Comparison of ENCODE assay signal across 8 mouse cellular contexts in genomic region chr10:80570871-80571836, GRCm38 (mm10). TPM values are rescaled to one million over a fixed set of nuclear protein-coding genes. Genes with fewer than 3 reads are reported as not detected.
DNase-seq lines count a peak whose midpoint lies in the region; ATAC-seq and TF ChIP-seq lines count a peak whose summit lies in the region.

No protein-coding gene starts in this region.

- H3K27me3 ChIP-seq in heart, embryonic 11.5 days (ENCODE audit: control insufficient read depth, insufficient read depth, low read length), result no peaks in the 10 kb centered on the region
- no peaks in the 10 kb centered on the region for H3K27me3 ChIP-seq in limb, embryonic 15.5 days
- no peaks in the 10 kb centered on the region for H3K27me3 ChIP-seq in midbrain, postnatal 0 days (ENCODE audit: insufficient read depth, low read length)

- in situ Hi-C loops in ES-E14 (cut with MboI; ENCODE audit: low sequenced_read_pairs in 2 of 2, unreplicated experiment in 2 of 2), result no loop called here

- ATAC-seq in heart, embryonic 11.5 days (replicated peaks; ENCODE audit: insufficient number of reproducible peaks, low FRiP score, low TSS enrichment), result 0 out of 2 replicates have a peak, but pooled peaks have one; percentile 12
- peak; percentile 33 for ATAC-seq in erythroid progenitor cell, adult 5-6 weeks (replicated peaks; ENCODE audit: low FRiP score, poor library complexity, severe bottlenecking)
- ATAC-seq in limb, embryonic 15.5 days (ENCODE audit: insufficient number of reproducible peaks, low FRiP score, low TSS enrichment, low read depth), result peak; percentile 12; the same call in 1 of the 2 replicates
- ATAC-seq in midbrain, postnatal 0 days (ENCODE audit: low FRiP score), result peak; percentile 35; the same call in 1 of the 2 replicates

- peak overlapping the region; percentile 67 for H3K9ac ChIP-seq in heart, embryonic 11.5 days (ENCODE audit: low read depth, low read length)
- H3K9ac ChIP-seq in ES-E14 (ENCODE audit: insufficient read depth, low read depth, low read length, poor library complexity, severe bottlenecking), result peak overlapping the region; percentile 56
- peak overlapping the region; percentile 21 for H3K9ac ChIP-seq in limb, embryonic 15.5 days
- 0 out of 2 replicates have a peak overlapping the region, but pooled peaks have one; percentile 19 for H3K9ac ChIP-seq in midbrain, postnatal 0 days (replicated peaks; ENCODE audit: low read length, poor library complexity, severe bottlenecking)

- WGBS in heart, embryonic 11.5 days (ENCODE audit: insufficient replicate concordance), result 24% methylated on average over 30 of the region's 30 CpGs
- WGBS in limb, embryonic 15.5 days, result 20% methylated on average over 30 of the region's 30 CpGs
- 18% methylated on average over 30 of the region's 30 CpGs for WGBS in midbrain, postnatal 0 days

- TF ChIP-seq CTCF in midbrain, postnatal 0 days (IDR thresholded peaks at IDR 0.05), result no peak

- DNase-seq in heart, adult 18-20 months, result no peak
- no peak for DNase-seq in ES-E14 (ENCODE audit: low read depth, low spot score)
- DNase-seq in midbrain, postnatal 0 days (ENCODE audit: low spot score), result peak; percentile 62
- DNase-seq in adrenal gland, adult 2 months, result no peak
- no peak for DNase-seq in frontal cortex, postnatal 14 days (ENCODE audit: low spot score in 2 of 2)

- H3K4me1 ChIP-seq in heart, embryonic 11.5 days (ENCODE audit: control insufficient read depth, insufficient read depth, low read length), result peaks cover 53% of the 10 kb centered on the region
- H3K4me1 ChIP-seq in ES-E14 (ENCODE audit: control insufficient read depth in 2 of 2, insufficient read depth in 2 of 2, low read length in 2 of 2, poor library complexity in 1 of 2), result peaks cover 12 to 61% of the 10 kb centered on the region in 2 experiments
- H3K4me1 ChIP-seq in limb, embryonic 15.5 days, result peaks cover 73% of the 10 kb centered on the region
- H3K4me1 ChIP-seq in midbrain, postnatal 0 days (ENCODE audit: insufficient read depth, low read length), result peaks cover 18% of the 10 kb centered on the region

- no peaks in the 10 kb centered on the region for H3K9me3 ChIP-seq in heart, embryonic 11.5 days (replicated peaks; ENCODE audit: control insufficient read depth, low read length)
- no peaks in the 10 kb centered on the region for H3K9me3 ChIP-seq in ES-E14 (ENCODE audit: control insufficient read depth, insufficient read depth, low read depth, low read length)
- H3K9me3 ChIP-seq in limb, embryonic 15.5 days, result no peaks in the 10 kb centered on the region
- H3K9me3 ChIP-seq in midbrain, postnatal 0 days (ENCODE audit: low read length), result no peaks in the 10 kb centered on the region

- H3K4me3 ChIP-seq in heart, embryonic 11.5 days (ENCODE audit: low read depth, low read length), result peak overlapping the region; percentile 20
- H3K4me3 ChIP-seq in ES-E14 (ENCODE audit: insufficient read depth in 1 of 2, low read depth in 1 of 2, low read length in 2 of 2, poor library complexity in 1 of 2, severe bottlenecking in 1 of 2), result peak overlapping the region; percentile 37 to 49; a peak in 3 of 4 replicates
- H3K4me3 ChIP-seq in limb, embryonic 15.5 days, result peak overlapping the region; percentile 14; the same call in 1 of the 2 replicates
- H3K4me3 ChIP-seq in midbrain, postnatal 0 days (ENCODE audit: low read depth, low read length), result no peak overlapping the region

- peak overlapping the region; percentile 64 for H3K4me2 ChIP-seq in heart, embryonic 11.5 days
- H3K4me2 ChIP-seq in limb, embryonic 15.5 days, result peak overlapping the region; percentile 43
- H3K4me2 ChIP-seq in midbrain, postnatal 0 days (ENCODE audit: low read depth, low read length, poor library complexity, severe bottlenecking), result peak overlapping the region; percentile 16

- H3K27ac ChIP-seq in heart, embryonic 11.5 days (ENCODE audit: low read depth, low read length), result peak overlapping the region; percentile 30; the same call in 1 of the 2 replicates
- H3K27ac ChIP-seq in ES-E14 (ENCODE audit: insufficient read depth, low read depth, low read length, poor library complexity, severe bottlenecking), result no peak overlapping the region
- H3K27ac ChIP-seq in limb, embryonic 15.5 days, result peak overlapping the region; percentile 68
- H3K27ac ChIP-seq in midbrain, postnatal 0 days (ENCODE audit: low read depth, low read length), result 0 out of 2 replicates have a peak overlapping the region, but pooled peaks have one; percentile 18

- H3K36me3 ChIP-seq in heart, embryonic 11.5 days (ENCODE audit: control insufficient read depth, insufficient read depth, low read length), result 0 out of 2 replicates have a peak, but pooled peaks cover 5% of the 10 kb centered on the region
- peaks cover 12% of the 10 kb centered on the region; the same call in 1 of the 2 replicates for H3K36me3 ChIP-seq in ES-E14 (ENCODE audit: control insufficient read depth, insufficient read depth, low read length, poor library complexity, severe bottlenecking)
- H3K36me3 ChIP-seq in limb, embryonic 15.5 days, result peaks cover 23% of the 10 kb centered on the region
- peaks cover 15% of the 10 kb centered on the region for H3K36me3 ChIP-seq in midbrain, postnatal 0 days (ENCODE audit: insufficient read depth, low read length)

TF ChIP-seq in ES-E14, 5 proteins besides CTCF, POLR2A, EP300 and RAD21 (continues in another document):
- no peak for TF ChIP-seq CHD2 (IDR thresholded peaks at IDR 0.05; ENCODE audit: low read depth, low read length)

RNA-seq across cellular contexts. Expression of gene Klf16, which starts 6.0 kb away (rescaled TPM):
- polyA plus RNA-seq in heart, embryonic 11.5 days (2014; fragmentation: Nextera tagmentation; extraction: Ambion mirVana), result 4.9 and 5.5 TPM in 2 replicates
- 1 to 10 TPM; 5.2 to 5.5 TPM for total RNA-seq in heart, adult 18-20 months (2021)
- total RNA-seq in ES-E14 (2012; rRNA removed), result 20.8 and 23.5 TPM in 2 replicates
- total RNA-seq in erythroid progenitor cell, adult 5-6 weeks (2015; ENCODE audit: low replicate concordance), result 8.4 and 9.4 TPM in 2 replicates
- 9.9 and 14.1 TPM in 2 replicates for total RNA-seq in erythroid progenitor cell, adult 5-6 weeks (2017; ENCODE audit: low replicate concordance)
- polyA plus RNA-seq in limb, embryonic 15.5 days (2015; fragmentation: Nextera tagmentation; extraction: Ambion mirVana), result 7.9 and 9.9 TPM in 2 replicates
- total RNA-seq in midbrain, postnatal 0 days (2014; rRNA removed), result 13.7 and 18.1 TPM in 2 replicates
- polyA plus RNA-seq in midbrain, postnatal 0 days (2015; fragmentation: Nextera tagmentation; extraction: Ambion mirVana), result 7.7 and 8.3 TPM in 2 replicates
- total RNA-seq in adrenal gland, adult 2 months (2021), result 10 to 100 TPM in 1 of 2 experiments, 1 to 10 TPM in 1; 9.6 to 10.6 TPM
- polyA plus RNA-seq in adrenal gland, adult 2 months (2012; rRNA removed), result 39.5 and 48.0 TPM in 2 replicates

RNA-seq across cellular contexts. Expression of gene Rexo1, which starts 9.8 kb away (rescaled TPM):
- 18.0 and 18.1 TPM in 2 replicates for polyA plus RNA-seq in heart, embryonic 11.5 days (2014; fragmentation: Nextera tagmentation; extraction: Ambion mirVana)
- 10 to 100 TPM; 11.2 to 11.6 TPM for total RNA-seq in heart, adult 18-20 months (2021)
- total RNA-seq in ES-E14 (2012; rRNA removed), result 27.4 and 33.4 TPM in 2 replicates
- 33.5 and 35.7 TPM in 2 replicates for total RNA-seq in erythroid progenitor cell, adult 5-6 weeks (2015; ENCODE audit: low replicate concordance)
- total RNA-seq in erythroid progenitor cell, adult 5-6 weeks (2017; ENCODE audit: low replicate concordance), result 16.3 and 25.7 TPM in 2 replicates
- polyA plus RNA-seq in limb, embryonic 15.5 days (2015; fragmentation: Nextera tagmentation; extraction: Ambion mirVana), result 21.9 and 22.5 TPM in 2 replicates
- total RNA-seq in midbrain, postnatal 0 days (2014; rRNA removed), result 34.2 and 52.6 TPM in 2 replicates
- 26.1 and 29.8 TPM in 2 replicates for polyA plus RNA-seq in midbrain, postnatal 0 days (2015; fragmentation: Nextera tagmentation; extraction: Ambion mirVana)
- total RNA-seq in adrenal gland, adult 2 months (2021), result 10 to 100 TPM; 37.1 to 41.8 TPM
- 88.8 and 105 TPM in 2 replicates for polyA plus RNA-seq in adrenal gland, adult 2 months (2012; rRNA removed)

RNA-seq across cellular contexts. Expression of gene Abhd17a, which starts 19.0 kb away (rescaled TPM):
- 94.3 and 100 TPM in 2 replicates for polyA plus RNA-seq in heart, embryonic 11.5 days (2014; fragmentation: Nextera tagmentation; extraction: Ambion mirVana)
- total RNA-seq in heart, adult 18-20 months (2021), result 10 to 100 TPM; 40.6 to 44.8 TPM
- 67.9 and 68.7 TPM in 2 replicates for total RNA-seq in ES-E14 (2012; rRNA removed)
- total RNA-seq in erythroid progenitor cell, adult 5-6 weeks (2015; ENCODE audit: low replicate concordance), result 44.7 and 49.0 TPM in 2 replicates
- 5.5 and 30.7 TPM in 2 replicates for total RNA-seq in erythroid progenitor cell, adult 5-6 weeks (2017; ENCODE audit: low replicate concordance)
- 97.0 and 104 TPM in 2 replicates for polyA plus RNA-seq in limb, embryonic 15.5 days (2015; fragmentation: Nextera tagmentation; extraction: Ambion mirVana)
- 264 and 275 TPM in 2 replicates for total RNA-seq in midbrain, postnatal 0 days (2014; rRNA removed)
- 152 and 157 TPM in 2 replicates for polyA plus RNA-seq in midbrain, postnatal 0 days (2015; fragmentation: Nextera tagmentation; extraction: Ambion mirVana)
- total RNA-seq in adrenal gland, adult 2 months (2021), result 100 to 1,000 TPM in 1 of 2 experiments, 10 to 100 TPM in 1; 86.5 to 104 TPM
- 613 and 625 TPM in 2 replicates for polyA plus RNA-seq in adrenal gland, adult 2 months (2012; rRNA removed)

RNA-seq across cellular contexts. Expression of gene Scamp4, which starts 31.5 kb away (rescaled TPM):
- polyA plus RNA-seq in heart, embryonic 11.5 days (2014; fragmentation: Nextera tagmentation; extraction: Ambion mirVana), result 76.9 and 78.1 TPM in 2 replicates
- 10 to 100 TPM; 20.1 to 22.2 TPM for total RNA-seq in heart, adult 18-20 months (2021)
- 54.8 and 83.8 TPM in 2 replicates for total RNA-seq in ES-E14 (2012; rRNA removed)
- total RNA-seq in erythroid progenitor cell, adult 5-6 weeks (2015; ENCODE audit: low replicate concordance), result 8.8 and 10.5 TPM in 2 replicates
- total RNA-seq in erythroid progenitor cell, adult 5-6 weeks (2017; ENCODE audit: low replicate concordance), result 2.3 and 6.9 TPM in 2 replicates
- 100 and 102 TPM in 2 replicates for polyA plus RNA-seq in limb, embryonic 15.5 days (2015; fragmentation: Nextera tagmentation; extraction: Ambion mirVana)
- total RNA-seq in midbrain, postnatal 0 days (2014; rRNA removed), result 27.8 and 32.4 TPM in 2 replicates
- 73.1 and 76.9 TPM in 2 replicates for polyA plus RNA-seq in midbrain, postnatal 0 days (2015; fragmentation: Nextera tagmentation; extraction: Ambion mirVana)
- total RNA-seq in adrenal gland, adult 2 months (2021), result 10 to 100 TPM; 55.9 to 68.7 TPM
- polyA plus RNA-seq in adrenal gland, adult 2 months (2012; rRNA removed), result 161 and 190 TPM in 2 replicates

RNA-seq across cellular contexts. Expression of gene Adat3, which starts 31.5 kb away (rescaled TPM):
- 6.2 and 6.6 TPM in 2 replicates for polyA plus RNA-seq in heart, embryonic 11.5 days (2014; fragmentation: Nextera tagmentation; extraction: Ambion mirVana)
- total RNA-seq in heart, adult 18-20 months (2021), result 1 to 10 TPM; 1.1 to 1.5 TPM
- 12.2 and 12.7 TPM in 2 replicates for total RNA-seq in ES-E14 (2012; rRNA removed)
- total RNA-seq in erythroid progenitor cell, adult 5-6 weeks (2015; ENCODE audit: low replicate concordance), result not detected in 2 replicates
- 1.4 TPM in 1 of 2 replicates, not detected in the other for total RNA-seq in erythroid progenitor cell, adult 5-6 weeks (2017; ENCODE audit: low replicate concordance)
- polyA plus RNA-seq in limb, embryonic 15.5 days (2015; fragmentation: Nextera tagmentation; extraction: Ambion mirVana), result 6.4 and 8.0 TPM in 2 replicates
- total RNA-seq in midbrain, postnatal 0 days (2014; rRNA removed), result 4.0 and 6.2 TPM in 2 replicates
- polyA plus RNA-seq in midbrain, postnatal 0 days (2015; fragmentation: Nextera tagmentation; extraction: Ambion mirVana), result 4.6 and 4.9 TPM in 2 replicates
- total RNA-seq in adrenal gland, adult 2 months (2021), result 1 to 10 TPM; 2.0 to 4.0 TPM
- polyA plus RNA-seq in adrenal gland, adult 2 months (2012; rRNA removed), result 31.5 and 33.0 TPM in 2 replicates
